ENCODE assay signal across 19 mouse cellular contexts in genomic region chr5:128484116-128484515, GRCm38 (mm10). TPM values are rescaled to one million over a fixed set of nuclear protein-coding genes. Genes with fewer than 3 reads are reported as not detected.
"Had no signal": no experiment of that assay in that cellular context is flagged by ENCODE, and none has a peak within 500 bp of the region (broad histone marks: within the 10 kb centered on the region; RNA-seq: fewer than 3 reads in every experiment).

No protein-coding gene starts in this region.

- DNase-seq: kidney, adult 2 months; kidney, postnatal 25 days; liver; liver, embryonic 13.5 days; liver, postnatal 0 days; lung, postnatal 14 days; right cerebral cortex, adult 18-20 months; right cerebral cortex, postnatal 4 days; spleen, adult 18-20 months; thymus, adult 18-20 months; thymus, postnatal 14 days had no signal

- H3K4me2 ChIP-seq: liver, embryonic 13.5 days; lung, embryonic 15.5 days had no signal

- H3K36me3 ChIP-seq: limb, embryonic 12.5 days; liver, embryonic 13.5 days; lung, embryonic 15.5 days; neural tube, embryonic 12.5 days had no signal

- H3K4me1 ChIP-seq: liver, embryonic 13.5 days; lung, embryonic 15.5 days; megakaryocyte, embryonic 14.5 days had no signal

- H3K9me3 ChIP-seq: limb, embryonic 12.5 days; lung, embryonic 15.5 days; neural tube, embryonic 12.5 days had no signal

- H3K27me3 ChIP-seq: megakaryocyte, embryonic 14.5 days had no signal

- H3K4me3 ChIP-seq: limb, embryonic 12.5 days; liver, embryonic 13.5 days; lung, embryonic 15.5 days had no signal

- H3K27ac ChIP-seq: limb, embryonic 12.5 days; liver, embryonic 13.5 days; lung, embryonic 15.5 days; macrophage; neural tube, embryonic 12.5 days had no signal

- H3K9ac ChIP-seq: limb, embryonic 12.5 days; liver, embryonic 13.5 days; liver, postnatal 0 days; lung, embryonic 15.5 days; neural tube, embryonic 12.5 days had no signal

- ATAC-seq: intestine, embryonic 16.5 days; liver, postnatal 0 days had no signal

RNA-seq across cellular contexts. Expression of gene Tmem132d, which starts 51.2 kb away (rescaled TPM):
- total RNA-seq: monocyte, adult 5-6 weeks; neutrophil, adult 5-6 weeks had no signal
- polyA plus RNA-seq: intestine, embryonic 16.5 days; kidney, adult 2 months; liver, postnatal 0 days; macrophage had no signal
